Mouse (Mus musculus) adrenal gland, adult 8-10 months (tissue): ENCODE measurements around the gene Kctd13. TPM values are rescaled to one million over a fixed set of nuclear protein-coding genes. Genes with fewer than 3 reads are reported as not detected.
"Not testable (repeated sequence)": the region's sequence is repeated elsewhere in the genome, so short reads cannot be mapped to it uniquely, and the experiment has no call there.

Source experiments
- DNase-seq: peaks from one replicate; pipeline ENCODE4 v3.0.0; 2022
- total RNA-seq, 4 experiments: library from RNA; stranded (reverse); gene quantifications; 2 replicates each; pipeline ENCODE4 v1.2.4; 2022

The Kctd13 gene
- 10 to 100 TPM; 20.9 to 35.2 (median 33.6) TPM for total RNA-seq

DNA sequence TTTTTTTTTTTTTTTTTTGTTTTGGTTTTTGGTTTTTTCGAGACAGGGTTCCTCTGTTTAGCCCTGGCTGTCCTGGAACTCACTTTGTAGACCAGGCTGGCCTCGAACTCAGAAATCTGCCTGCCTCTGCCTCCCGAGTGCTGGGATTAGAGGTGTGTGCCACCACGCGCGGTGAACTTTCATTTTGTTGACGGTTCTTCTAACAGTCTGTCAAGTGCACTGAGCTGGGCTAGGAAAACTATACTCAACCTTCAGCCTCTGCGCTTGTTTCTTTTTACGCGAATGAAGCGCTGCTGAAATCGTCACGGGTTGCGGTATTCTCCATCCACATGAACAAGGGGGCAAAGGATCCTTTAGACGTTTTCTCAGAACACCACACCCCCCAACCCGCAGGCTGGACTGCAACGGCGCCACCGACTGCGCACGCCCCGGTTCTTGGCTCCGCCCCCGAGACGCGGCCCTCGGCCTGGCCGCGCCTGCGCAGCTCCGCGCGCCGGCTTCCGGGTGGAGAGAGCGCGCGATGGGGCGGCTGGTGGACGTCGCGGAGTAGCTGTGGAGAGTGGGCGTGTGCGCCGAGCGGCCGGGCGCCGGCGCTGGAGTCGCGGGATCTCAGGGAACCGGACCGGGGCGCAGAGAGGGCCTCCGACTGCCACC is at the start of gene Kctd13:
Gene Kctd13, plus strand, starts transcription at position 496 of the 654 bp plus-strand sequence.
- DNase-seq = peak; percentile 85

- no peak for DNase-seq
These were observed 47.6 kb upstream of the Kctd13 start for GRCm38 (mm10) chr7:126881040-126881439.

DNA sequence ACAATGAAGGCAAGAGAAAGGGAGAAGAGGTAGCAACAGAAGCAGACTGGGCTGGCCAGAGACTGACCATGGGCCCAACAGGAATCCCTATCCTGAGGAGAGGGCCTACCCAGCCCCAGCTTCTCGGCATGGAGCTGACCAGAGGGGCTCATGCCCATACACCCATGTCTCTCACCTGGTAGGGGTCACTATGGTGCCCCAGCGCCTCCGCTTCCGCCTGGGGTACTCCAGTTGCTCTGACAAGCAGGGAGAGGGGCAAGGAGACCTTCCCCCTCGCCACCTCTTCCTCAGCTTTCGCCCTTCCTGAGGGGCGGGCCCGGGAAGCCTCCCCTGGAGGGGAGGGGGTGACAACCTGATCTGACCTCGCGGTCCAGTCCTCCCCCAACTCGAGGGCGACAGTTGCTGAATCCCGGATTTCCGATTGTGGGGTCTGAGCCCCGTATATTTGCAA is 44.9 kb upstream of the Kctd13 start:
- DNase-seq = no peak

DNA sequence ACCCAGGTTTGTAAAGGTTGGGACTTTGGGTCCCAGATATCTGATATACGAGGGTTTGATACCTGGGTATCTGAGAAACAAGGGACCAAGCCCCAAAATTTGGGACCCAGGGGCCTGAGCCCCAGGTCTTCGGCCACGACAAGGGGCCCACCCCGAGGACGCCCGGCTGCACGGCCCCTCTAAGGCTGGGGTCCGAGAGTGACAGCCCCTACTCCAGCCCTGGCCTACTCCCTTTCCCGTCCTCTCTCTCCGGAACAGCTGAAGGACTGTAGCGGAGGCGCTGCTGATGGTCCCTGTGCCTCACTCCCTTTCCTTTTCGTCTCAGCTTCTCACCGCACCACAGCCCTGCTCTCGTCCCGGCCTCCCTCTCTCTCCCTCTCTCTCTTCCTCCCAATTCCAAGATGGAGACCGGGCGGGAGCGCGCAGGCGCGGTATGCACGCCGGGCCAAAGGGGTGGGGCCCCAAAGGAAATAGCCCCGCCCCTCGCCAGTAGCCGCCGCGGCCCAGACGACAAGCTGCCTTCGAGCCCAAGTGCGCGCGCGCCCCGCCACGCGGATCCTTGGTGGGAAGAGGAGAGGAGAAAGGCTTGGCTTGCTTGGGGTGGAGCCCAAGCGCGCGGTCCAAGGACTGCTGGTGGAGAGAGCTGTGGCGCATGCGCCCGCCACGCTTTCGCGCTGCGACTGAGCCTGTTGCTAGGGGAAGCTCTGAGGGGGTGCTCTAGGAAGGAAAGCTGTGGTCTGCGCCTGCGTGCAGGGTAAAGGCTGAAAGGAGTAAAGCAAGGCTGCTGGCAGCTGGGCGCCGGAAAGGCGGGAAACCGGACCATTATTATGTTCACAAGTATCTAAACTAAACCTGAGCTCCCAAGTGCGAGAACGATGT is 44.2 kb upstream of the Kctd13 start, which contains the start of gene Taok2:
Gene Taok2, minus strand, starts transcription at position 418 of the 879 bp plus-strand sequence.
- peak; percentile 99 for DNase-seq

DNA sequence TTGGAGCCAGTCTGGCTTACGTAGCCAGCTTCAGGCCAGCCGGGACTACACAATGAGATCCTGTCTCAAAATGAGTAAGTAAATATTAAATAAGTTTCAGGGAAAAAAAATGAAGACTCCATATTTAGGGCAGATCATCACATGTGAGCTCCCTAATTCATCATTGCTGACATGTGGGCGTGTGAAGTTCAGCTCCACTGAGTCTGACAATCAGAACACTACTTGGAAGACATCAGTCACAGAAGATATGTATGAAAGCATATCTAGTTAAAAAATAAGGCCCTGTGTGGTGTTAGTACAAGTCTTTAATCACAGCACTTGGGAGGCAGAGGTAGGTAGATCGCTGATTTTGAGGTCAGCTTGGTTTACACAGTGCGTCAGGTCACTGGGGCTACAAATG is 41.4 kb upstream of the Kctd13 start:
- no peak for DNase-seq

- no peak for DNase-seq
These were observed 39.8 kb upstream of the Kctd13 start for GRCm38 (mm10) chr7:126888852-126889251.

GRCm38 (mm10) chr7:126896912-126897311 is 31.8 kb upstream of the Kctd13 start:
- no peak for DNase-seq

- no peak for DNase-seq
These were observed 31.1 kb upstream of the Kctd13 start for GRCm38 (mm10) chr7:126897390-126898101.

GRCm38 (mm10) chr7:126898102-126898990 is 30.3 kb upstream of the Kctd13 start:
- peak; percentile 93 for DNase-seq

DNA sequence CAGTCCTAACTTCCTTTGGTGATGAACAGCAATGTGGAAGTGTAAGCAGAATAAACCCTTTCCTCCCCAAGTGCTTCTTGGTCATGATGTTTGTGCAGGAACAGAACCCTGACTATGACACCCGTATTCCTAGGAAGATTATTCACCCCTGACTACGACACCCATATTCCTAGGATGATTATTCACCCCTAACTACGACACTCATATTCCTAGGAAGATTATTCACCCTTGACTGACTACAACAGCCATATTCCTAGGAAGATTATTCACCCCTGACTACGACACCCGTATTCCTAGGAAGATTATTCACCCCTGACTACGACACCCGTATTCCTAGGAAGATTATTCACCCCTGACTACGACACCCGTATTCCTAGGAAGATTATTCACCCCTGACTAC is 28.9 kb upstream of the Kctd13 start:
- DNase-seq = not testable (repeated sequence)

- no peak for DNase-seq
These were observed 23.1 kb upstream of the Kctd13 start for GRCm38 (mm10) chr7:126905590-126905989.

DNA sequence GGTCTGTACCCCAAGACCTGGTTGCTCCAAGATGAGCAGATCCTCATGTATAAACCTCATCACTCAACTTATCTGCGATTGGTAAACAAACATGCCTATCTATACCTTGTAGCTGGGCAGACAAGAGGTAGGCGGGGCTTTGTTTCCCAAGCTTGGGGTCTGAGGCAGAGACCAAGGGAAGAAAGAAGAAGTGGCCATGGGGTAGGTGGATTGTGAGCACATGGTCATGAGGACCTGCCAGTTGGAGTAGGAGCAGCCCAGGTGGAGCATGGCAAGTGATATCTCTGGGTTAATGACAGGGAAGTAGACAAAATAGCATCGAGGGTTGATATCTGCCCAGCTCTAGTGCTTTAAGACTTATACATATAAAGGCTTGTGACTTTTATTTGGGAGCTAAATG is 13.8 kb upstream of the Kctd13 start:
- DNase-seq = no peak

DNA sequence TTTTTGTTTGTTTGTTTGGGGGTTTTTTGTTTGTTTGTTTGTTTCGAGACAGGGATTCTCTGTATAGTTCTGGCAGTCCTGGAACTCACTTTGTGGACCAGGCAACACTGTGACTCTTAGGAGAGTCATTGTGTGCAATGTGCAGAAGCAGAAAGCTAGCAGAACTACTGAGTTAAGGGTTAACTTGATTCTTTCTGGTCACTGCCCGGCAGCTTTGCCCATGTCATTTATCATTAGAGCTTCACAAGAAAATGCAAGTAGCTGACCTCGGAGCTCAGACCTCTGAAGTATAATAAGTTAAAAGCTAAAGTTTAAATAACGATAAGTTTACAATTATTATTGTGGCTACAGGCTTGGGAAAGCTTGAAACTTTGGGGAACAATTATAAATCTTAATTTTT is 10.3 kb upstream of the Kctd13 start:
- DNase-seq = not testable (repeated sequence)

GRCm38 (mm10) chr7:126919973-126920372 is 8.7 kb upstream of the Kctd13 start:
- DNase-seq = no peak

GRCm38 (mm10) chr7:126921563-126921962 is 7.1 kb upstream of the Kctd13 start:
- no peak for DNase-seq

- no peak for DNase-seq
These were observed 6.0 kb upstream of the Kctd13 start, which contains the start of gene Tmem219 for GRCm38 (mm10) chr7:126922624-126923060. TSS of gene Tmem219 (minus strand) at chr7:126922917.

DNA sequence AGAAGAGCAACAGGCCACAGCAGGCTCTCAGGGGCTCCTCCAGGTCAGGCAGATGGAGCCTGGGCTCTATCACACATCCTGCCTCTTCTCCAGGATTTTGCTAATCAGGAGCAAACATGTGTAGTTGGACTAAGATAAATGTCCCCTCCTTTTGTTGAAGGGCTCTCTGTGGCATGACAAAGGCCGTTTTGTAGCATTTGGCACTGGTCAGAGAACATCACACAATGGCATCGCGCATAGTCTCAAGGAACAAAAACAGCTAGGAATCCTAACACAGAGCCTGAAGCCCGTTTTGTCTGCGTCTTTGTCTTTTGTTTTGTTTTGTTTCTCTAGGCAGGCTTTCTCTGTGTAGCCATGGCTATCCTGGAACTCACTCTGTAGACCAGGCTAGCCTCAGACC is 4.7 kb upstream of the Kctd13 start:
- DNase-seq = no peak

DNA sequence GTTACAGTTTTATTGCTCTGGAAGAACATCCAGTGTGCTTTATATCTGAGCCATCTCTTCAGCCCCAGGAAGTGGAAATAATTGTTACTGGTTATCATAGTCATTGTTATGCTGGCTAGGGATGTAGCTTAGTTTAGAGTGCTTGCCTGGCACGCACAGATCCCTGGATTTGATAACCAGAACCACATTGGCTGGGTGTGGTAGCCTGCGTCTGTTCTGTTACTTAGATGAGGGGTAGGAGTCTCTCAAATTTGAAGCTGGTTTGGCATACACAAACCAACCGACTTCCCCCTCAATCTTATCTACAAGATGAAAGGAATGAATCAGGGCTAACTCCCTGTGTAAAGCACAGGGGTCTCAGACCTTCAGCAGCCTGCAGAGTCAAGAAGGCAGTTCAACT is 2.4 kb upstream of the Kctd13 start:
- no peak for DNase-seq

DNA sequence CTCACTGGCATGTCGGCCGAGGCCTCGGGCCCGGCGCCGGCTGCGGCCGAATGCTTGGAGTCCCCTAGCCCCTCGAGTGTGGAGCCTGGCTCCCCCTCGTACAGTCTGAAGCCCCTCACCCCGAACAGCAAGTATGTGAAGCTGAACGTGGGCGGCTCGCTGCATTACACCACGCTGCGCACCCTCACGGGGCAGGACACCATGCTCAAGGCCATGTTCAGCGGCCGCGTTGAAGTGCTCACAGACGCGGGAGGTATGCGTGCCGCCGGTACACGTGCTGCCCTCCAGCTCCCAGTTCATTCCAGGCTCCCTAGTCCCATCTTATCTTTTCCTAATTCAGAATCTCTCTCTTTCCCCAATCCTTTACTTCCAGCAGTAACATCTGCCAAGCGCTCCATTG is 367 bp downstream of the Kctd13 start:
- DNase-seq = no peak

- no peak for DNase-seq
These were observed 4.0 kb downstream of the Kctd13 start for GRCm38 (mm10) chr7:126932652-126933051.

GRCm38 (mm10) chr7:126941171-126941570 is 12.5 kb downstream of the Kctd13 start:
- DNase-seq = no peak

GRCm38 (mm10) chr7:126941801-126942200 is 13.1 kb downstream of the Kctd13 start:
- no peak for DNase-seq
